Mouse (Mus musculus): Measurements from ENCODE around the gene Dync1i1. TPM values are rescaled to one million over a fixed set of nuclear protein-coding genes. Genes with fewer than 3 reads are reported as not detected.

Dync1i1 gene
- polyA plus RNA-seq, 1 experiment, result 0.20 TPM

DNA sequence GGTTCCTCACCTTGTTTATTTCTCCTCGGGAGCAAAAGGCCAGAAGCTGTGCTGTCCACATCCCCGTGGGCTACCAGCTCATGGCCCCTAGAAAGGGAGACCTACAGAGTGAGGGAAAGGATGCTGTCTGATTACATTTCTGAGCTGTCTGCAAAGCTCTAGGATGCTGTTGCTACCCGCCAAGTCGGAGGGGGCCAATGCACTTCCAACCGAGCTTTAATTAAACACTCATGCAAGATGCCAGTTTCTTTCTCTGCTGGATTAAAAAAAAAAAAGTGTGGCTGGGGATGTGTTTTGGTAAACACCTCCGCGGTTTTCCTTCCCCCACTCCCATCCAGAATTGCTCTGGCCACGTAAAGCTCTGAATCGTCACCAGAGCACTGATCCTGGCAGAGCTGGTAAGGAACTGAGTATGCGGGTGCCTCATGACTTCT lies 815 bp downstream of the Dync1i1 start:
- WGBS, result 7% methylated on average over 10 of the region's 10 CpGs
- H3K4me3 ChIP-seq (replicated peaks; ENCODE audit: extremely low read depth, low read depth, low read length), result no peak overlapping the region
- no peaks in the 10 kb centered on the region for H3K4me1 ChIP-seq (ENCODE audit: control insufficient read depth, insufficient read depth, low read length)
- no peak for TF ChIP-seq CTCF (IDR thresholded peaks at IDR 0.05; ENCODE audit: insufficient read depth, low read length)
- TF ChIP-seq POLR2A (IDR thresholded peaks at IDR 0.05; ENCODE audit: borderline replicate concordance, extremely low read depth, low read depth, low read length), result no peak
- no peak for DNase-seq

DNA sequence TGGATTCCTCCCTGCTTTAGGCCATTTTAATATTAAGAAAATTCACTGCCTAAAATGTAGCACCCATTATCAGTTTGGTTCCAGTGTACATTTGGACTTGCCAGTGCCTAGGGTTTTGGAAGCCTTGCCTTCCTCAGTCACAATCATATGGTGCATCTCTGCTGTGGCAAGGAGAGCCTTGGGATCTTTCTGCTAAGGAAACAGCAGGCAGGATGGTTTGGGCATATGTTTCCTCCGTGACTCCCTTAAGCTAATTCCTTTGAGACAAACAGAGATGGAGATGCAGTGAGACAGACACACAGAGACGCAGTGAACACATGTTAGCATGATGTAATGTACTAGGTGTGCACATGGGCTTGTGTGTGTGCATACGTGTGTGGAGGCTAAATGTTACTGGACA lies 7.8 kb downstream of the Dync1i1 start:
- DNase-seq, result no peak
- H3K4me3 ChIP-seq (replicated peaks; ENCODE audit: extremely low read depth, low read depth, low read length), result no peak overlapping the region
- TF ChIP-seq CTCF (IDR thresholded peaks at IDR 0.05; ENCODE audit: insufficient read depth, low read length) (no peak), POLR2A (IDR thresholded peaks at IDR 0.05; ENCODE audit: borderline replicate concordance, extremely low read depth, low read depth, low read length) (no peak)
- no peaks in the 10 kb centered on the region for H3K4me1 ChIP-seq (ENCODE audit: control insufficient read depth, insufficient read depth, low read length)
- WGBS, result 88% methylated on average over 3 of the region's 3 CpGs

DNA sequence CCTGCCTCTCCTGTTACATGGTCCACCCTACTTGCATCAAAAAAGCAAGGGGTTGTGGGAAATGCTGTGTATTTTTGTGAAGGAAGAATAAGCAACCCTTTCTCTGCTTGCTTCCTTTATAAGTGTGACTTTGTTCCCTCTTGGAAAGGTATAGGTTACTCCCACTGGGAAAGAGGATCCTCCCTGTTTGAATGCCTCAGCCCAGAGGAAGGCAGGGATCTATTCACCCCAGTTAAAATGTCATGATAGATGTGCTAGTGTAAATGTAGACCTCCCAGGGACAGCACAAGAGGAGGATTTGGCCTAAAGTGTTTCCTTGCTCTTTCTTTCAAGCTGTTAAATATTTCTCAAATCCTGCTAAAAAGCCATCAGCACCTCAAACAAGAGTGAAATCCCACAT lies 9.0 kb downstream of the Dync1i1 start:
- DNase-seq, result no peak
- TF ChIP-seq CTCF (IDR thresholded peaks at IDR 0.05; ENCODE audit: insufficient read depth, low read length), result no peak
- TF ChIP-seq POLR2A (IDR thresholded peaks at IDR 0.05; ENCODE audit: borderline replicate concordance, extremely low read depth, low read depth, low read length), result no peak
- Histone ChIP-seq H3K4me1 (ENCODE audit: control insufficient read depth, insufficient read depth, low read length) (no peaks in the 10 kb centered on the region), H3K4me3 (replicated peaks; ENCODE audit: extremely low read depth, low read depth, low read length) (no peak overlapping the region)

DNA sequence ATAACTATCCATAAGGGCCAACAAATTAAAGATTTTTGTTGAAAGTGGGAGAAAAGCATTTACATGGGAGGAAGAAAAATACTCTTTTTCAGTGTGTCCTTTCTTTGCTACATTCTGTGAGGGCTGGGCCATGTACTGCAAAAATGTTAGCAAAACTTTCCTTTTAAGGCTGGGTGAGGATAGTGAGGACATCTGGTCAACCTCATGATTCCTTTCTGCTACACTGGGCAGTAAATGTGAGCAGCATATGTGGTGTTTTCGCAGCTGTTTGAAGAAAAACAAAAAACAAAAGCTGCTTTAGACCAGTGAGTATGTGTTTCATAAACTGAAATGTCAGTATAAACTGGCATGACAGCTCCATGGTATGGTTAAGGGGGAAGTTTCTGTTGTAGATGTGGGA lies 9.4 kb downstream of the Dync1i1 start:
- Histone ChIP-seq H3K4me3 (replicated peaks; ENCODE audit: extremely low read depth, low read depth, low read length) (no peak overlapping the region), H3K4me1 (ENCODE audit: control insufficient read depth, insufficient read depth, low read length) (no peaks in the 10 kb centered on the region)
- WGBS, result 70% methylated on average over 1 of the region's 1 CpGs
- TF ChIP-seq POLR2A (IDR thresholded peaks at IDR 0.05; ENCODE audit: borderline replicate concordance, extremely low read depth, low read depth, low read length) (no peak), CTCF (IDR thresholded peaks at IDR 0.05; ENCODE audit: insufficient read depth, low read length) (no peak)
- DNase-seq, result no peak

DNA sequence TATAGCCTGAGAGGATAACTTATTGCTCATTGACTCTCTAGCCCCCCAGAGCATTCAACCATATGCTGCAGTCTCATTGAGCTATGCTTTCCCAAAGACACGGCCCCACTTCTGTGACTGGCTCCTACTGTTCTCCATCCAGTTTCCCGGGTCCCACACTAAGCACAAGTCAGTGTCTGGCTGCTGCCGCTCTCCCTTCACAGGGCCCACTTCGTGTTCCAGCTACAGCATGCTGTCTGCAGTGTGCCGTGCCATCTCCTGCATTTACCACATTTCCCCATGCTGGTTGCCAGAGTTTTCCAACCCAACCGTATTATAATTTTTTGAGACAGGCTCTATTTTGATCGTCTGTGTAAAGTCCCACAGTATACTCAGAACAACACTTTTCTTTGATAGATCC lies 14.3 kb downstream of the Dync1i1 start:
- Histone ChIP-seq H3K4me1 (ENCODE audit: control insufficient read depth, insufficient read depth, low read length) (no peaks in the 10 kb centered on the region), H3K4me3 (replicated peaks; ENCODE audit: extremely low read depth, low read depth, low read length) (no peak overlapping the region)
- no peak for DNase-seq
- no peak for TF ChIP-seq POLR2A (IDR thresholded peaks at IDR 0.05; ENCODE audit: borderline replicate concordance, extremely low read depth, low read depth, low read length)
- no peak for TF ChIP-seq CTCF (IDR thresholded peaks at IDR 0.05; ENCODE audit: insufficient read depth, low read length)
- WGBS, result 81% methylated on average over 7 of the region's 7 CpGs

DNA sequence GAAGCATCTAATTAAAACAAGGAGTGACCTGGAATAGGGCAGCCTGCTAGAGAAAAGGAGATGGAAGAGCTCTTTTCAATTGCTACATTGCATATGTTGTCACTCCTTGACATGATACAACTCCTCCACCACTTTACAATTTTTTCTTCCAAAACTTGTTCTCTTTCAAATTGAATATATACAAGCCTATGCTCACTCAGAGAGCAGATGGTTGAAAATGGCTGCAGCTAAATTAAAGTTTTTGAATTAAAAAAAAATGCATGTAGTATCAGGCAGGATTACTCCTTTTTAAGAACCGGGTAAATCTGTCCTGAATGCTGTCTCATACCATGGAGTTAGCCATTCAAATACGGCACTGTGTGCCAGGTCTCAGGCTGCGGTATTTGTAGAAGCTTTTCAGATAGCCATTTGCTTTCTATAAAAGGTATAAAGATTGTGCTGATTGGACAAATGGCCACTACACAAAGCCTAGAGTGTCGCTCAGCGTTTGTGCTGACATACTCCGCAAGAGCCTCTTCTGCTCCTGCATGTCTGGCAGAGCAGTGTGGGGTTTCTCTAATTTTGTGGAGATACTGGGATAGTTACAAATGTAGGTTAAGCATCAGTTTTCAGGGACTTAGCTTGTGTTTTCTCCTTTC lies 16.1 kb downstream of the Dync1i1 start:
- Histone ChIP-seq H3K4me1 (ENCODE audit: control insufficient read depth, insufficient read depth, low read length) (no peaks in the 10 kb centered on the region), H3K4me3 (replicated peaks; ENCODE audit: extremely low read depth, low read depth, low read length) (no peak overlapping the region)
- TF ChIP-seq CTCF (IDR thresholded peaks at IDR 0.05; ENCODE audit: insufficient read depth, low read length) (no peak), POLR2A (IDR thresholded peaks at IDR 0.05; ENCODE audit: borderline replicate concordance, extremely low read depth, low read depth, low read length) (no peak)
- WGBS, result 80% methylated on average over 6 of the region's 6 CpGs
- no peak for DNase-seq

DNA sequence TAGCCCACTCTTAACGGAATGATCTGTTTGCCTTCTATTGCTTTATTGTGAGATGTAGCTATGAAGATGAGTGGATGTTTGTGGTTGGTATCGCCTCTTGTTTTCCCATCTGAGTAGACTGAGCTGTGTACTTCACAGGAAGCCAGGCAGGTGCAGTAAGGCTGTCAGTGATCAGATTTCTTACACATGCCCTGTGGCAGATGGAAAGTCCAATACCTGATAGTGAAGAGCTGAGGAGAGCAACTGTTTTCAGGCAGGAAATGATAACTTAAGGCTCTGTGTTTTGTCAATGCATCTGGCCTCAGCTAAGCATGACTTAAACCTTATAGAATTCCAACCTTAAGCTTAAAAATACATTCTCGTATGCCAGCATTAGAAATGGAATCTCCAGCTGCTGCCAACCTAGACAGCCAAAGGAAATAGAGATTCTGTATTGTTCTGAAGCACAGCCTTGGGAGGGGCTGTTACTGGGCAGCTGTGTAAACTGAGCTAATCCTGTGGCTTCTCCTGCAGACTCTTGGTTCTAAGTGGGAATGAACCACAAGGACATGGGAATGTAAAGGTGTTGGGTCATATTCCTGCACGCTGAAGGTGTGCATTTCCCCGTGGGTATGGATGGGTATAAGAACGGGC lies 24.8 kb downstream of the Dync1i1 start:
- WGBS, result 56% methylated on average over 6 of the region's 6 CpGs
- no peak for TF ChIP-seq CTCF (IDR thresholded peaks at IDR 0.05; ENCODE audit: insufficient read depth, low read length)
- TF ChIP-seq POLR2A (IDR thresholded peaks at IDR 0.05; ENCODE audit: borderline replicate concordance, extremely low read depth, low read depth, low read length), result no peak
- no peak for DNase-seq
- Histone ChIP-seq H3K4me3 (replicated peaks; ENCODE audit: extremely low read depth, low read depth, low read length) (no peak overlapping the region), H3K4me1 (ENCODE audit: control insufficient read depth, insufficient read depth, low read length) (peaks cover 2% of the 10 kb centered on the region; the same call in 1 of the 2 replicates)

DNA sequence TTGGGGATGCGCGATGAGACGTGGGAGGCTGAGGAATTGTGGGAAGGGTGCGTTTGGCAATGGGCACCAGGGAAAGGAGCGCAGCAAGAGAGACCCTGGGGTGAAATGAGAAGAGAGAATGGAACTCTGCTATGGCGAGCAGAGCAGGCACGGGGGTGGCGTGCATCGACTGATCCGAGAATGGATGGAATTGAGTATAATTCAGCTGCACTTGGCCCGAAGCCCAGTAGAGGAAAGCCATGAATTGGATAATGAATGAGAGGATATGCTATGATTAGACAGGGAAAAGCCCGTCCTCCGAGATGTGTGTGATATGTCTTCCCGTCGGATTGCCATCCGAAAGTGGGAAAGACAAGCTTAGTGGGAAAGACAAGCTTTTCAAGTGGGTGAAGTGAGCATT lies 26.7 kb downstream of the Dync1i1 start:
- no peak for TF ChIP-seq POLR2A (IDR thresholded peaks at IDR 0.05; ENCODE audit: borderline replicate concordance, extremely low read depth, low read depth, low read length)
- TF ChIP-seq CTCF (IDR thresholded peaks at IDR 0.05; ENCODE audit: insufficient read depth, low read length), result no peak
- Histone ChIP-seq H3K4me3 (replicated peaks; ENCODE audit: extremely low read depth, low read depth, low read length) (no peak overlapping the region), H3K4me1 (ENCODE audit: control insufficient read depth, insufficient read depth, low read length) (peaks cover 2% of the 10 kb centered on the region; the same call in 1 of the 2 replicates)
- no peak for DNase-seq
- 52% methylated on average over 16 of the region's 16 CpGs for WGBS

DNA sequence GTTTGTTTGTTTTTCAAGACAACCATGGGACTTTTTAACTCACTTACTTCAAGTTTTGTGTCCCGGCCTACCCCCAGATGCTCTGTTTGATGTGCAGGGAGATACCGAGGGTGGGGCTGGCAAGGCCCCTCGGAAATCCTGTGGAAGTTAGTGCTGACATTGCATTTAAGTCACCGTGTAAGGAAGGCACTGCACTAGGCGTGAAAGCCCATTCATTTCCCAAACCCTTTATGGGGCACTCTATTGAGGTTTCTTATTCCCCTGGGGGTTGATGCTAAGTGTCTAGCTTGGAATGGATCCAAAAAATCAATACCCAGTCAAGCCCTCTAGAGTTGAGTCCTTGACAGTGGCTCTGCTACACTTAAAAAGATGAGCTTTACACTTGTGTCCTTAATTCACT lies 27.2 kb downstream of the Dync1i1 start:
- 45% methylated on average over 5 of the region's 5 CpGs for WGBS
- H3K4me1 ChIP-seq (ENCODE audit: control insufficient read depth, insufficient read depth, low read length), result peaks cover 2% of the 10 kb centered on the region; the same call in 1 of the 2 replicates
- H3K4me3 ChIP-seq (replicated peaks; ENCODE audit: extremely low read depth, low read depth, low read length), result no peak overlapping the region
- no peak for DNase-seq
- TF ChIP-seq POLR2A (IDR thresholded peaks at IDR 0.05; ENCODE audit: borderline replicate concordance, extremely low read depth, low read depth, low read length), result no peak
- TF ChIP-seq CTCF (IDR thresholded peaks at IDR 0.05; ENCODE audit: insufficient read depth, low read length), result no peak

DNA sequence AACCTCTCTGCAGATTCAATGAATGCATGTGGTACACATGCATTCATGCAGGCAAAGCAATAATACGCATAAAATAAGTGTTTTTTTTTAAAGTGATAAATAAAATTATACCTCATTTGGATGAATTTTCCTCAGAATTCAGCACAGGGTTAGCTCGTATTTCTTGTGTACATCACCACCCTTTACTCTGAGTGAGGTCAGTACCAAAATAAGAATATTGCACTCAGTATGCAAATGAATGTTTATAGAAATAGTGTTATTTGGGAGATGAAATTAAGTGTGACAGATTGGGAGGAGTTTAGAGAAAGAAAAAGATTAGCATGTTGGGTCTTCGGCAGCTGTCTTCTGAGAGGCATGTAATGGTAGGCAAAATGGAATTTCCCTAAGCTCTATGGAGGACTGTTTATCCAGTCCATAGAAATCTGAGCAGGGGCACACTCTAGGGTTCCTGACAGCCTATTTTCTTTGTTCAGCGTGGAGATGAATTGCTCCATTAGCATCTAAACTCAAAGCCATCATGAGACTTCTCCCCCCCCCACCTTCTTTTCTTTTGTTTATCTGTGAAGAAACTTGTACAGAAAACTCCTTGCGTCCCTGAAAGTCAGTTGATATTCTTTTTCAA lies 31.2 kb downstream of the Dync1i1 start:
- WGBS, result 61% methylated on average over 5 of the region's 5 CpGs

More for the DNA sequence above, 31.2 kb downstream of the Dync1i1 start:
- no peak for DNase-seq
- Histone ChIP-seq H3K4me1 (ENCODE audit: control insufficient read depth, insufficient read depth, low read length) (no peaks in the 10 kb centered on the region), H3K4me3 (replicated peaks; ENCODE audit: extremely low read depth, low read depth, low read length) (no peak overlapping the region)
- no peak for TF ChIP-seq POLR2A (IDR thresholded peaks at IDR 0.05; ENCODE audit: borderline replicate concordance, extremely low read depth, low read depth, low read length)
- no peak for TF ChIP-seq CTCF (IDR thresholded peaks at IDR 0.05; ENCODE audit: insufficient read depth, low read length)

Measured in lung, adult 2 months (tissue).